Mouse (Mus musculus) liver, postnatal 0 days (tissue): ENCODE measurements around the gene Myod1.

Experiments
- CTCF ChIP-seq: sonication (generic); IDR thresholded peaks from 2 replicates; pipeline ENCODE4 v1.5.1; 2016; ENCODE audit warnings: antibody characterized with exemption, low read depth
- EP300 ChIP-seq: IDR thresholded peaks from 2 replicates; pipeline ENCODE4 v1.6.1; 2016; ENCODE audit warnings: antibody characterized with exemption, low read depth, mild to moderate bottlenecking

DNA sequence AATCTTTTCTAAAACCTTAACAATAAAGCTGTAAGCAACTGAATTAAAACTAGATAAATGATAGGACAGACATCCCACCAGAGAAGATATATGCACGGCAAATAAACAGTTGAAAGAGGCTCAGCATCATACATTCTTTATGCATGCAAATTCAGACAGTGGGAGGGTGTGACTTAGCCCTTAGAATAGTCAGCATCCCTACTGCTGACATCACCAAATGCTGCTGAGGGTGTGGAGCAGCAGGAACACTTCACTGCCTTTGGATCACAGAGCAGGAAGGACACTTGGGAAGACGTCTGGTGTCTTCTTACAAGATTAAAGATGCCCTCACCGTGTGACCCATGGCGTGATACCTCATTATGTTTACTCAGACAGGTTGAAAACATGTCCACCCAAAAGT lies 48.4 kb upstream of the Myod1 start:
- TF ChIP-seq CTCF (no peak), EP300 (no peak)
